Mouse (Mus musculus) spleen, adult 18-20 months (tissue): ENCODE measurements at regions not wholly inside any gene's neighbourhood (a gene's known extent, or its start where the extent isn't known, plus 50 kb on each side); places are given as distances from the start of the nearest gene placed in this dataset.
"Not testable (repeated sequence)": the region's sequence is repeated elsewhere in the genome, so short reads cannot be mapped to it uniquely, and the experiment has no call there.

Experiments
- DNase-seq, 2 experiments: peaks; one replicate each; pipeline ENCODE4 v3.0.0; 2022; ENCODE audit warnings: mixed read lengths in 2 of 2

- no peak for DNase-seq
These were observed 418.4 kb upstream of the Arrdc4 start for GRCm38 (mm10) chr7:69167456-69167855.

- DNase-seq: no peak
These were observed 412.9 kb upstream of the Arrdc4 start for GRCm38 (mm10) chr7:69161916-69162315.

GRCm38 (mm10) chr7:69142351-69142750, 393.3 kb upstream of the Arrdc4 start:
- no peak for DNase-seq

GRCm38 (mm10) chr7:69133441-69133840, 384.4 kb upstream of the Arrdc4 start:
- DNase-seq: no peak

GRCm38 (mm10) chr7:69101770-69102169, 352.7 kb upstream of the Arrdc4 start:
- not testable (repeated sequence) for DNase-seq

- DNase-seq: no peak
These were observed 348.6 kb upstream of the Arrdc4 start for GRCm38 (mm10) chr7:69097587-69098095.

GRCm38 (mm10) chr7:69074780-69075179, 325.7 kb upstream of the Arrdc4 start:
- no peak for DNase-seq

GRCm38 (mm10) chr7:69062994-69063393, 314.0 kb upstream of the Arrdc4 start:
- no peak for DNase-seq

GRCm38 (mm10) chr7:69062506-69062905, 313.5 kb upstream of the Arrdc4 start:
- no peak for DNase-seq

GRCm38 (mm10) chr7:69062094-69062493, 313.1 kb upstream of the Arrdc4 start:
- DNase-seq: no peak

- DNase-seq: no peak
These were observed 312.2 kb upstream of the Arrdc4 start for GRCm38 (mm10) chr7:69061242-69061641.

- no peak for DNase-seq
These were observed 267.5 kb upstream of the Arrdc4 start for GRCm38 (mm10) chr7:69016575-69016974.

- no peak for DNase-seq
These were observed 266.0 kb upstream of the Arrdc4 start for GRCm38 (mm10) chr7:69015047-69015446.

- no peak for DNase-seq
These were observed 258.2 kb upstream of the Arrdc4 start for GRCm38 (mm10) chr7:69007237-69007636.

GRCm38 (mm10) chr7:68988061-68988460, 239.0 kb upstream of the Arrdc4 start:
- no peak for DNase-seq

GRCm38 (mm10) chr7:68983937-68984336, 234.9 kb upstream of the Arrdc4 start:
- no peak for DNase-seq

GRCm38 (mm10) chr7:68982914-68983502, 234.0 kb upstream of the Arrdc4 start:
- DNase-seq: no peak

- DNase-seq: no peak
These were observed 229.5 kb upstream of the Arrdc4 start for GRCm38 (mm10) chr7:68978576-68978975.

- DNase-seq: no peak
These were observed 228.0 kb upstream of the Arrdc4 start for GRCm38 (mm10) chr7:68976813-68977752.

GRCm38 (mm10) chr7:68975956-68976355, 226.9 kb upstream of the Arrdc4 start:
- no peak for DNase-seq

GRCm38 (mm10) chr7:68975580-68975894, 226.5 kb upstream of the Arrdc4 start:
- no peak for DNase-seq

- no peak for DNase-seq
These were observed 225.9 kb upstream of the Arrdc4 start for GRCm38 (mm10) chr7:68974761-68975579.
